Mouse (Mus musculus) hindlimb bud, embryonic 11.5 days (tissue): ENCODE results near the gene Gm20683.
A peak's percentile ranks its signal among the peaks of the same experiment; 100 is the strongest.

Source experiments
- DNase-seq: peaks from one replicate; pipeline ENCODE4 v3.0.0-alpha.2; 2012; ENCODE audit warnings: low read depth, low spot score; ENCODE audit errors: extremely low spot score

Gm20683 gene

DNA sequence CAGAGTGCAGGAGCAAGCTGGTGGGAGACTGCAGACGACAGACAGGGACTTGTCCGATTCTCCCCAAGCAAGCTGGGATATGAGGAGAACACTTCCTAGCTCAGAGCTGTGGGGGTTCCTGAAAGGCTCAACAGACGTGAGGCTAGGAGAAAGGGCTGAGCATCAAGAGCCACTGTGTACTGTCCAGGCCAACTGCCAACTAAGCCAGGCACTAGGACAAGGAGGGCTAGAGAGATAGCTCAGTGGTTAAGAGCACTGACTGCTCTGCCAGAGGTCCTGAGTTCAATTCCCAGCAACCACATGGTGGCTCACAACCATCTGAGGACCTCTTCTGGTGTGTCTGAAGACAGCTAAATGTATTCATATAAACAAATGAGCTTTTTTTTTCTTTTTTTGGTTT lies 946 bp upstream of the Gm20683 start:
- no peak for DNase-seq

DNA sequence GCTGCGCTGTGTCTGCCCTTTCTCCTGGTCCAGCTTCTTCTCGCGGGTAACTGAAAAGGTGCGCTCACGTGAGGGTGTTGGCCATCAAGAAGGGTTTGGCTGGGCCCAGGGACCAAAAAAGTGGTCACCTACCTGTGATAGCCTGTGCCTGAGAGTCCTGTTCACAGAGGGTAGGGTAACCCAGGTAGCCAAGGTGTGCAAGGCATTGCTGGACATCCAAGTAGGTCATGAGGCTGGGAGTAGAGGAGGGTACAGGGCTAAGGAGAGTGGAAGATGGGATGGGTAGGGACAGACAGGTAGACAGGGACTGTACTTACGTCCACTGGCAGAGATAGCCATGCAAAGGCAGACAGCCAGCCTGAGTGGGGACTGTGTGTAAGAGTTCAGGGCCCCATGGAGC lies 1.0 kb downstream of the Gm20683 start:
- DNase-seq = no peak

DNA sequence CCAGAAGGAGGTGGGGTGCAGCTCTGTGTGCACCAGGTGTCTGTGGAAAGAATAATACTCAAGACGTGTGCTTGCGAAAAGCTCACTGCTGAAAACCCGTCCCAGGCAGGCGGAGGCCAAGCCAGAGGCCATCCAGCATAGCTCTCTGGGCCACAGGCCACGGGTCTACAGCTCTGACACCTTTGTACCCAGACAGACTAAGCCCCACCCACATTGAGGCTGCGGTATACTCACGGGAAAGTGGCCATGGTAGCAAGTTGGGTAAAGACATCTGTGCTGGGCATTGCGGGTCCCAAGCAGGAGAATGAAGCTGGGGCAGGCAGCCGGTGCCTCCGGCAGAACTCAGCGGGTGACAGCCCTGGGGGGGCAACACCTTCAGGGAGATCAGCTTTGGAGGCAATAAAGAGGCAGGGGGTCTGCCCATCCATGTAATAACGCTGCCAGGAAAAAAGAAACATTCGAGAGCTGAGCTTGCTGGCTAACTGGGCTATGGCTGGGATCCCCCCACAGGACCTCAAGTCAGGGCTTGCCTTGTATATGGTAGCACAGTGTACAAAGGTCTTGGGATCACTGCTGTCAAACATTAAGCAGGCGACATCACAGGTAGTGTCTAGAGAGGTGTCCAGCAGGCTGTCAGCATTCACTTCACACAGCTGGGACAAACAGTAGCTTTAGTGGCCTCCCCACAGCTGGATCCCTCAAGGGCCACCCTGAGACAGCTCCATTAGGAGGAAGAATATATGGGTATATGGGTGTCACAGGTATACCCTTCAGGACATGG lies 1.9 kb downstream of the Gm20683 start:
- DNase-seq = no peak

DNA sequence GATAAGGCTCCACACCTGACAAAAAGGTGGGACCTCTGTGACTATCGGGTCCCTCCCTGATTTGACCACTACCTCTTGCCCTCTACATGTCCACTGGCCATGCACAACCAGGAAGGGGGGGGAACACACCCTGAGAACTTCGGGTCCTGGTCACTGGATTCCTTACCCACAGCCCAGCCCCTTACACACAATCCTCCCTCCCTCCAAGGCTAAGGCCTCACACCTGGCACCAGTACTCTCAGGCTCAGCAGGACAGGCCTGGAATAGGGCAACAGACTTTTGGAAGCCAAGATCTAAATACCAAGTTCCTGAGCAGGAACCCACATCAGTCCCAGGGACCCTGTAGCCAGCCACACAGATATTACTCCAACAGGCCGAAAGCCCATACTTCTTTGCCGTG lies 2.7 kb downstream of the Gm20683 start:
- DNase-seq = no peak

DNA sequence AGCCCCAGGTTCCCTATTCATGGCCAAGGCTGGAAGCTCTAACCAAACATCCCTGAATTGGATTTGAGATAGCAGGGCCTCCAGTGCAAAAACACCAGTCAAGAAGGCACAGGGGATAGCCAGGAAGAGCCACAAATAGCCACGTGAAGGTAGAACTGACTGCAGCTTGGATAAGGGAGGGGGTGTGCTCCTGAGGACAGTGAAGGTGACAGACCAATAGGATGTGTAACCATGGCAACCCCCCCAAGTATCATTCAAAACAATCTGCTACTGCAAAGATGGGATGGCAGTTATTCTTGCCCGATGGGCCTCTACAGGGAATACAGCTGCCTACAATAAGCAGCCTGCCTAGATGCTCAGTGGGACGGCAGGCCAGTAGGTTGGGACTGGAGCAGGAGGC lies 4.0 kb downstream of the Gm20683 start:
- DNase-seq = no peak

DNA sequence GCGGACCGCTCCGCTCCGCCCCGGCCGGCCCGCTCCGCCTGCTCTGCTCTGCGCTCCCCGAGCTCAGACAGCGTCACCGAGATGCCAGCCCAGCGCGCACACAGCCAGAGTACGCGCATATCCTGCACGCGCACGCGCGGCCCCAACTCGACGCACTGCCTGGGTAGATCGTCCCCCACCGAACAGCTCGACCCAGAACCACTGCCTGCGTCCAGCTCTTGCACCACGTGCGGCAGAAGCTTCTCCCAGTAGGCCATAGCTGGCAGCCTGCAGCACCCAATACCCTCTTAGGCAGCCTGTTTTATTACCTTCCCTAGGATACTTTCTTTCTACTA lies 4.5 kb downstream of the Gm20683 start, which contains the start of gene Rhbdl1:
Rhbdl1 (minus strand) TSS at position 220 of the 335 bp plus-strand sequence.
- no peak for DNase-seq

DNA sequence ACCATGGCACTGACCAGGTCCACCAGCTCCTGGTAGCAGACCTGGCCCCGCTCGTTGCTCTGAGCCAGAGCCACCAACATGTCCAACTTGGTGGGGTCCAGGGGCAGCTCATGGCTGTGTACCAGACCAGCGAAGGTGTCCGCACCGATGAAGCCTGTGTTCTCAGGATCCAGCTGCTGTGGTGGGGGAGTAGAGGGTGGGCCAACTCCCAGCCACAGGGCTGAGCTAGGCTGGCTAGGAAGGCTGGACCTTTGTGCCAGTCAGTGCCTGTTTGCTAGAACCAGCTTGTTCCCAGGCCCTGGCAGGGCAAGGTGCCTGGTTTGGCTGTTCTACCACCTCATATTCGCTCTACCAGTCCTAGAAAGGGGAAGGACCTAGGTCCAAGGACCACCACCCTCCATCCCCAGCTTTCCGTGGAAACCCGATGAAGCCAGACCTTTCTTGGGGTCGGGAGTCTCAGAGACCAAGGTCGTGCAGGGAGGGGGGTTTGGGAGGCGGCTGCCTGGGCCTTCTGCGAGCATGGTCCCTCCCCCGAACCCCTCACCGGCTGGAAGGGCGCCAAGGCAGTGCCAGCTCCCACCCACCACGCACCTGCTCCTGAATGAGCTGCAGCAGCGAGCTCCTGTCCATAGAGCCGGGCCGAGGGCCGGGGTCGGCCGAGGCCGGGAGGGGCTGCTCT lies 5.0 kb downstream of the Gm20683 start:
- no peak for DNase-seq

DNA sequence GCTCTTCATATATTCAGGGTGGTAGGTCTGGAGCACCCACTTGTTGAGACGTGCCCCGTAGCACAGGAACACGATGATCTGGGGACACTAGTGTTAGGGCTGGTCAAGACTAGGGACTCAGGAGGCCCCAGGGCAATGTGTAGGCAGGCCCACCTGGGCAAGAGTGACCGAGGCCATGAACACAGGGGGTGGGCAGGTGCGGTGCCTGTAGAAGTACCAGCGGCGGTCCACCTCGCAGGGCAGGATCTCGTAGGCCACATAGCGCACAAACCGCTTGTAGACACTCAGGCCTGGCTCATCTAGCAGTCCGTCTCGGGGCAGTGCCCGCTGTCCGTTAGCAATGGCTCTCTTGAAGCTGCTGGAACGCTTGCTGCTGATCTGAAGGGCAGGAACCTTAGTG lies 5.7 kb downstream of the Gm20683 start:
- no peak for DNase-seq

DNA sequence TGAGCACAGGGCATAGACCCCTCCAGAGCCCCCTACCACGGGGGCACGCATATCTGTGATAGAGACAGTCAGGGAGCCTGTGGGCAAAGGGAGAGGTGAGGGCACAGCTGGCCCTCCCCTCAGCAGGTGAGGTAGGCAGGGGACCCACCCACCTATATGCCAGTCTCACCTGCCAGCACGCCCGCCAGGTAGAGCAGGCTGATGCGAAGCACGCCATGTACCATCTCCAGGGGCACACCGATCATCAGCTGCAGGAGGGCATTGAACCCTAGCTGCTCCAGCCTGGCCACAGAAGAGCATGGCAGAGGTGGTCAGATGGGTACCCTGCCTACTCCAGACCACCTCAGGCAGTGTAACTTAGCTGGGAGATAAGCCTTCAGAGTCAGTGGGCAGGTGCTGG lies 6.3 kb downstream of the Gm20683 start:
- no peak for DNase-seq

DNA sequence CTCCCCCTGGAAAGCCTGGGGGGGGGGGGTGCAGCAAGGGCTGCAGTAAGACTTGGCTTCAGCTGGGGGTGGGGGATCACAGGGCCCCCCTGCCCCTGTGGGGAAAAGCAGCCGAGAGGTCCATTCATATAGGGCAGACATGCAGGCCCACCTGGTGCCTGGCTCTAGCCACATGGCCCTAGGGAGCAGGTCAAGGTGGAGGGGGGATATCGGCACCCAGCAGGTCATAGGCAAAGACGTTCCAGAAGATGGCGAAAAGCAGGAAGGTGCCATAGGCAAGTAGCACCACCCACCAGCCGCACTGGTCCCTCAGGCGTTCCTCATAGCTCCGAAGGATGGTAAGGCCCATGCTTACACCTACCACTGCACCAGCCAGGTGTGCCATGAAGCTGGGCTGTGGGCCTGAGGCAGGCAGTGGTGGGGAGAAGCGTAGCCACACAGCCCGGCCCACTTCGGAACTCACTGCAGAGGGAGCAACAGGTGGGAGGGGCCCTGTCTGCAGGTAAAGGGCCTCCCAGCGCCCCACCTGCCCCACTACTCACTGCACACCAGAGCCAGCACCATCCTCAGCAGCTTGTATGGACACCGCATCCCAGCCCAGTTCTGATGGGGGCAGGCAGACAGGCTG lies 6.9 kb downstream of the Gm20683 start:
- DNase-seq = no peak

DNA sequence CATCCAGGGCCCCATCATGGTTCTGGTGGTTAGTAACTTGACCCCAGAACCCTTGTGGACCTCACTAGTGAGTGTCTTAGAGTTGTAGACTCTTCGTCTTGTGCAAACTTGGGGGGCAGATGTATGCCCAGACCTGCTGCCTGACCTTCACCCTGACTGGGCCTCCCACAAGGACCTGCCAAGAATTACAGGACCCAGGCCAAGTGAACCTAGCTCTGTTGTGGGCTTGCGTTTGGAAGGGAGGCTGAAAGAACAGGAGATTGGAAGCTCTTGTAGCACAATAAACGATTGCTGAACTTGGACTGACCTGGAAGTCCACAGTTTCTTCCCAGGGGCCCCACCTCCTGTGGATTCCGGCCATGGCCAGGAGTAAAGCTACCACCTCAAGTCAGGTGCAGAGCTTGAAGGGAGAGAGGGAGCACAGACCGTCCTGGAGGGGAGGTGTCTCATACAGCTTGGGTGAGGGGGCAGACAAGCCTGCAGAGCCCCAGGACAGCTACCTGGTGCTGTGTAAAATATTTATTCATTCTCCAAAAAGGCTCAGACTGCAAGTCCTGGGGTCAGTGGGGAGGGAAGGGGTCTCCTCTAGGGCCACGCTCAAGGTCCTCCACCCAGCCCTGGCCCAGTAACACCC lies 7.5 kb downstream of the Gm20683 start:
- DNase-seq = no peak

DNA sequence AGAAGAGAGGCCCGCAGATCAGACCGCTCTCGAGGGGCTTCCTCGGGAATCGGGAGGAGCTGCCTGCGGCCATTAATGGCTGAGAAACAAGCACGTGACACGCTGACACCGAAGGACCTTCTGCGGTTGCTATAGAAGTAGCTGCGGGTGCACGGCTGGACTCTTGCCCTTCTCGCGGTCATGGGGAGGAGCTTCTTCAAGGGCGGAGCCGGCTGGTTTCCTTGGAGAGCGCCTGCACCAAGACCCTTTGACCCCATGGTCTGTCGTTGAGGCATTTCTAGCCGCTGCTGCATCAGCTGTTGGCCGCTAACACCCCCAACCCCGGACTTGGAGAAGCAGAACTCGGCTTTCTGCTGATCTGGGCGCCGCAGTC lies 8.3 kb downstream of the Gm20683 start, which contains the start of gene Stub1:
Stub1 (minus strand) TSS at position 114 of the 373 bp plus-strand sequence.
- DNase-seq = peak; percentile 69

DNA sequence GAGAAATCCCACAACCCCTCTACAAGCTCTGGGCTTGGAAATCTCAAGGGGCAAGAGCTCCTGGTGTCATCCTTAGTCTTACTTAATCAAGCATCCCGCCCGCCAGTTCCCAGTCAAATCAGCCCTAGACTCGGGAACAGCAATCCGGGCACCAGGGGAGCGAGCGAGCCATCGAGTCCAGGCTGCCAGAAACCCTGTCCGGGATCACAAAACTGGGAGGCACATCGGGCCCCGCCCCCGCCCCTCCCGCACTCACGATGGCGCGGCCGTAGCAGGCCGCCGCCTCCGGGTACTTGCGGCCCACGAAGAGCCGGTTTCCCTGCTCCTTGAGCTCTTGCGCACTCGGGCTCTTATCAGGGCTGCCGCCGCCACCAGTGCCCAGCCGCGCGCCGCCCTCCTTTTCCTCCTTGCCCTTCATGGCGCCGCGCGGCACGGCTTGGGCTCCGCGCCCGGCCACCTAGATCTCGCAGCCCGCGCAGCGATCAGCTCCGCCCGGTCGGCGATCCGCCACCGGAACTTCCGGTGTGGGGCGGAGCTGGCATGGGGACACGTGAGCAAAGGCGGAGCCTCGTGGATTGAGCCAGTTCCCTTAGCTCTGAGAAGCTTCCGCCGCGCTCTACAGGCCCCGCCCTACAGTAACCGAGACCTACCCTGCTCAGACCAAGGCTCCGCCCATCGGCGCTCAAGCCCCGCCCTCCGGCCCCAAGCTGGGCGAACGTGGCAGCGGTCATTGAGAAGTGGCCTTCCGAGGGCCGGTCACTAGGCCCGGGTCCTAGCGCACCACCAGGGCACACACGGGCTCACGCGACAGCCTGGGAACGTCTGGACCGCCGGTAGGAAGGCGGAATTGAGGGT lies 8.9 kb downstream of the Gm20683 start:
- DNase-seq = peak; percentile 90

DNA sequence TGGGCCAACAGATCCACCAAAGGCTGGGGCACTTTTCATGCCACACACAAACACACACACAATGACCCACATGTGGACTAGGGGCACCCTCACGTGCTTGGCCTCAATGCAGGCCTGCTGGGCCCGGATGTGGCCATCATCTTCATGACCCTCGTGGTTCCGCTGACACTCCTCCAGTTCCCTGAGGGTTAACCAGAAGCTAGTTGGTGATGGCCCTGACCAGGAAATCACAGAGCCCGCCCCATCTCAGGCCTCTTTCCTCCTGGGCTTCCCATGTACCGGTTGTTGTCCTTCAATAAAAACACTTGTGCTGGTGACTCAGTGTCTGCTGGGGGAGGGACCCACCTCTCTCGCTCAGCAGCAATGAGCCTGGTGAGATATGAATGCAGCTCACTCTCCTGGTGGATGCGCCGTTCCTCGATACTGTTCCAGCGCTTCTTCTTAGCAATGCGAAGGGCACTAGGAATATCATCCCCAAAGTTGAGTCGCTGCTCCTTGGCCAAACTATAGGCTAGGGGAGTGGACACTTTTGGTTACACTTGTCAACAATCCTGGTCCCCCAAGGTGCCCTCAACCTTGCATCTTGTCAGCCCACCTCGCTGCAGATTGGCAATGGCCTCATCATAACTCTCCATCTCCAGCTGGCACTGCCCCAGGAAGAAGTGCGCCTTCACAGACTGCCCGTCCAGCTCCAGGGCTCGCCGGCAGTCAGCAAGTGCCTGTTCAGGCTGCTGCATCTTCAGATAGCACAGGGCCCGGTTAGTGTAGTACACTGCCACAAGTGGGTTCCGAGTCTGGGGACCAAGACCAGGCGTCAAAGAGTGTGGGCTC lies 9.9 kb downstream of the Gm20683 start:
- DNase-seq = no peak

DNA sequence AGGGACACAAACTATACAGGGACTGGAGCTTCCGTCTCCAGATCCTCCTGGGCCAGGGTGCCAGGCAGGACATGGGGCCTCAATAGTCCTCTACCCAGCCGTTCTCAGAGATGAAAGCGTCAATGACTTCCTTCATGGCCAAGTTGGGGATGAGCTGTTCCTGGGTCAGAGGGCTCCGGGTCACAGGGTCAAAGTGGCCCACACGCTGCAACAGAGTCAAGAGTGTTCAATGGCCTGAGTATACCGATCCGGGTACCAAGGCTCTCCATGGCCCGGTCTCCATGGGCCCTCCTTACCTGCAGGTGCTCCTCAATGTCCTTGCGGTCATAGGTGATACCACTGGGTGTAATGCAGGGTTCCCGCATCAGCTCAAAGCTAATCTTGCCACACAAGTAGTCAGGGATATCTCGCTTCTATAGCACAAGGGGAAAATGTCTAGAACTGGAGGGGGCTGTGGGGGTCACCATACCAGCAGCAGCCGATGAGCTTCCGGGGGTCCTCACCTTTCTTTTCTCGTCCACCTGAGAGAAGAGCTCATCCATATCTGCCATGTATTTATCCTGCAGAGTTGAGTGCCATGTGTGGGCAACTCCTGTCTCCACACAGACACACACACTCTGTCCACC lies 10.6 kb downstream of the Gm20683 start:
- no peak for DNase-seq

DNA sequence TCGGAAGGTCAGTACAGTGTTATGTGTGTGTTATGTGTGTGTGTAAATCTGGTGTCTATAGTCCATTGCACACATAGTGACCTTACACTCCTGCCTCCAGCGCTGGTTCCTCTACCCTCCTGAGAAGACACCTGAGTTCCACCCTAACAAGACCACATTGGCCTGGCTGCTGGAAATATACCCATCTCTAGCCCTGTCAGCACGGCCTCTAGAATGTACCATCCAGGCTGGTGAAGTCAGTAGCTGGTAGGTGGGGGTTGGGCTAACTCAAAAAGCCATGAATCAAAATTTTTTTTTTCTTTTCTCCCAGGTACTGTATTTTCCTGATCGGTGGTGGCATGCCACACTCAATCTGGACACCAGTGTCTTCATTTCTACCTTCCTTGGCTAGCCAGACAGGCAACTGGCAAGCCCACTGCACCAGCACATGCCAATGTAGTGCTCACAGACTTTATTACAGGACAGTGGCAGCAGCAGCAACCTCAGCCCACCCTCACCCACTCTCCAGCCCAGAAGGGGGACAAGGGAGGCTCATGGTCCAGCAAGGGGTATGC lies 11.3 kb downstream of the Gm20683 start:
- no peak for DNase-seq

DNA sequence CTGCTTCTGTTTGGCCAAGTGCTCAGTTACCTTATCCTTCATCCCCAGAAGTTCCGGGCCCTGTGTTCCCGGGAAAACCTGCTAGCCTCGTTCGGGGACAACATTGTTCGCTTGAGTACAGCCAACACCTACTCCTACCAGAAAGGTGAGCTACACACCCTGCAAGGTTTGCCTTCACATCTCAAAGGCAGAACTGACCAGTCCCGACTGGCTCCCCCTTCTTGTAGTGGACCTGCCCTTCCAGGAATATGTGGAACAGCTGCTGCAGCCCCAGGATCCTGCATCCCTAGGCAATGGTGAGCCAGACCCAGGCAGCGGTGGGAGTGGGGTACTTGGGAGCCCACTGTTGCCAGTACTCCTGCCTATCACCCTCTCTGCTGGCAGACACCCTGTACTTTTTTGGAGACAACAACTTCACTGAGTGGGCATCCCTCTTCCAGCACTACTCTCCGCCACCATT lies 12.0 kb downstream of the Gm20683 start:
- no peak for DNase-seq

DNA sequence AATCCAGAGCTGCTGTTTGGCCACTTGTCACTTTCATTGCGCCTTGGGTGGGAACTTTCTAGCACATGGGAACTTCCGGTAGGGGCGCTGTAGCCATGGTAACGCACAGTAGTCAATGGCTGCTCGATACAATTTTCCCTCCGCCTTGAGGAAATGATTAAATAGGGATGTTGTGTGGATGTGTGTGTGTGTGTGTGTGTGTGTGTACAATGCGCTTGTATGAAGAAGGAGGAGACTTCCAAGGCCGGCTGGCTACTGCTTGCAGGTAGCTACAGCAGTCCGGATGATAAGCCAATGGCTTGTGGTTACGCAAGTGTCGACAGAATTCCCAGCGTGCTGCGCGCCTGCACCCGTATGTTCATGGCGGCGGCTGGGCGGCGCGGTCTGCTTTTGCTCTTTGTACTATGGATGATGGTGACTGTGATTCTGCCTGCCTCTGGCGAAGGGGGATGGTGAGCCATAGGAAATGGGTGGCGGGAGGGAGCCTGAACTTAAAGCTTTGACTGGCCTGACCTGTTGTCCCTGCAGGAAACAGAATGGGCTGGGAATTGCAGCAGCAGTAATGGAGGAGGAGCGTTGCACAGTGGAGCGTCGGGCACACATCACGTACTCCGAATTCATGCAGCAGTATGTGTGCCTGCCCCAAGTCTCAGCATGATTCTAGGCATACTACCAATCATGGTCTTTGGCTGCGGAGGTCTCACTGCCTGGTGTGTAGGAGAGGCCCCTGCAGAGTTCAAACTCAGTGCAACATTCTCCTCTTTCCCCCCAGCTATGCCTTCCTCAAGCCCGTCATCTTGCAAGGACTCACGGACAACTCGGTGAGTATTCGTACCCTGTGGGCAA lies 12.6 kb downstream of the Gm20683 start, which contains the start of gene Jmjd8:
Jmjd8 (plus strand) TSS at position 156 of the 846 bp plus-strand sequence.
- DNase-seq = peak; percentile 70
